Mouse (Mus musculus): ENCODE measurements around the gene Vmn1r21.
"Not testable (repeated sequence)": the region's sequence is repeated elsewhere in the genome, so short reads cannot be mapped to it uniquely, and the experiment has no call there.

The Vmn1r21 gene

GRCm38 (mm10) chr6:57850286-57850685, at the start of gene Vmn1r21:
Vmn1r21 (minus strand) TSS chr6:57850343.
- DNase-seq = no peak

DNA sequence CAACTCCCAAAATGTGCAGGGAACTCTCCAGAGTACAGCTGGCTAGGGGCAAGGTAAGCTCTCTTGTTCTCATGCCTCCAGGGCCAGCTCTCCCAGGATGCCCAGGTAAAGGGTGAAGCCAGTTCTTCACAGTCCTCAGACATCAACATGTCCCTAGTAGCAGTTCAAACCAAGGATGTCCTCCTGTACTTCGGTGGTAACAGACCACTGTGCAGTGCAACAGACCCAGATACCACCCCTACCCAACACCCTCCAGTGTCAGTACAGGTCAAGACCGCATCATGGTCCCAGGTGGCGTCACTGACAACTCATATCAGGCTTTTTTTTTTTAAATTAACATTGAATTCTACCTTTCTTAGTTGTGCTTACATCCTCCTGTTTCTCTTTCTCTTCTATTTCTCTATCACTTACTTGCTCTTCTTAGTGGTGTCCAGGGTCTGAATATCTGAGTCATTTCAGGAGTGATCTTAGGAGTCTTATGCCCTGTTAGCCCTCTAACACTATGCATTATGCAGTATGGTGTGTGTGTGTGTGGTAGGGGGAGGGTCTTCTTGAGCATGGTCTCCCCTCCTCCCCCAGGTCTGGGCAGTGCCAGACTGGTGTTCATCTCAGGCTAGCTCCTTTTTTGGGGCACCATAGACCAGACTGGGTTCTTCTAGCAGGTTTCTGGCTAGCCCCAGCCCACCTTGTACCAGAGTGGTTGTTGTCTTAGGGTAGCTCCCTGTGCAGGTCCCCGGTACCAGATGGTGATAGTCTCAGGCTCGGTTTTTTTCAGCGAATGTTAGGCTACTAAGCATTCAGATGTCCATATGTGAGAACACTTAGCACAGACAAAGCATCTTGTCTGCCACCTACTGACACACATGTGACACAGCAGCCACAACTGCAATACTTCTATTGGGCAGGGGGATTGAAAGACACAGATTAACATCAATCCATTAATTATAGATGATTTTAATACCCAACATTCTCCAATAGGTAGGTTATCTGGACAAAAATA, 9.2 kb upstream of the Vmn1r21 start:
- no peak for DNase-seq

- not testable (repeated sequence) for DNase-seq
Measured at GRCm38 (mm10) chr6:57851177-57851576, 1.0 kb upstream of the Vmn1r21 start.

DNA sequence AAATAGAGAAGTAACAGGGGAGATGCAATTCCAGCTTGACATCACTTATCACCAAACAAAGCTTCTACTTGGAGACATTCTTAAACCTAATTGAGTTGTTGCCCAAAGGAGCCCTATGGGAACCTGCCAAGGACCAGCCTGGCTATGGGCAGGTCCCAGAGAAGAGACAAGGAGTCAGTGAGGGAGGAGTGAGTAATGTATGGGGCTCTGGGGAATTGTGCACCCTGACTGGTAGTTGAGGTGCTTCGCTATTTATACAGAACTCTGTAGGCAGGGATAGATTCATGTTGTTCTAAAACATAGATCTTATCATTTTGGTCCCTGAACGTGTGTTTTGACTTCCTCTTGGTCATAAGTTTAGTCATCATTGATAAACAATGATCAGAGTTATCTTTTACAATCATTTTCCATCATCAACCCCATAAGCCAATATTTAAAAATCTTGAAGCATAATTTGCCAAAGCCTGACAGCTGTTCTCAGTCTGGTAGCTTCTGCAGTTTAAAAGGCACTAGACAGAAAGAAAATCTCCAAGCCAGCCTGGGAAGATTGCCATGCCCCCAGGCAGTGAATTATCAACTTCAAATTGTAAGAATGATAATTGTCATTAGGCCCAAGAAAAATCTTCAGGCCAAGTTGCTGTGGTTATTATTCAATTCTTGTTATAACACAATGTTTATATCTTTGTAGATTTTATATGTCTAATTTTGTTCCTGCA, 10.3 kb downstream of the Vmn1r21 start:
- no peak for DNase-seq

DNA sequence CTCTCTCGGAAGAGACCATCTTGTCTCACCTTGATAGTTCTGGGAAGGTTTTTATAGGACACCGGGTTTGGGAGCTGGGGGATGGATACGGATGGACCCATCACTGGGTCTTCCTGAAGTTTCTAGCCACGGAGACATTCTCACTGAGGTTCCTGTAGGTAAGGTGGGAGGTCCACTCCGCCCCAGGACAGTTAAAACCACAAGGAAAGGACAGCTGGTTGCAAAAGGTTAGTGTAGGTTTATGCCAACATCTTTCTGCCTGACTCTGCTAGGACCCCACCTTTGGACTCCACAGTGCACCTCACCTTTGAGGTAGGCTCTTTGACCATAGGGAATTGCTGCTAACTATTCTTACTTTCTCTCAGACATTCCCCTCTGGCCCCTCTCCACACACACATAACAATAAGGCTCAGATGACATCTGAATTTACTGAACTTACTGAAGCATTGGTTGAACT, 24.9 kb downstream of the Vmn1r21 start:
- DNase-seq = no peak

DNA sequence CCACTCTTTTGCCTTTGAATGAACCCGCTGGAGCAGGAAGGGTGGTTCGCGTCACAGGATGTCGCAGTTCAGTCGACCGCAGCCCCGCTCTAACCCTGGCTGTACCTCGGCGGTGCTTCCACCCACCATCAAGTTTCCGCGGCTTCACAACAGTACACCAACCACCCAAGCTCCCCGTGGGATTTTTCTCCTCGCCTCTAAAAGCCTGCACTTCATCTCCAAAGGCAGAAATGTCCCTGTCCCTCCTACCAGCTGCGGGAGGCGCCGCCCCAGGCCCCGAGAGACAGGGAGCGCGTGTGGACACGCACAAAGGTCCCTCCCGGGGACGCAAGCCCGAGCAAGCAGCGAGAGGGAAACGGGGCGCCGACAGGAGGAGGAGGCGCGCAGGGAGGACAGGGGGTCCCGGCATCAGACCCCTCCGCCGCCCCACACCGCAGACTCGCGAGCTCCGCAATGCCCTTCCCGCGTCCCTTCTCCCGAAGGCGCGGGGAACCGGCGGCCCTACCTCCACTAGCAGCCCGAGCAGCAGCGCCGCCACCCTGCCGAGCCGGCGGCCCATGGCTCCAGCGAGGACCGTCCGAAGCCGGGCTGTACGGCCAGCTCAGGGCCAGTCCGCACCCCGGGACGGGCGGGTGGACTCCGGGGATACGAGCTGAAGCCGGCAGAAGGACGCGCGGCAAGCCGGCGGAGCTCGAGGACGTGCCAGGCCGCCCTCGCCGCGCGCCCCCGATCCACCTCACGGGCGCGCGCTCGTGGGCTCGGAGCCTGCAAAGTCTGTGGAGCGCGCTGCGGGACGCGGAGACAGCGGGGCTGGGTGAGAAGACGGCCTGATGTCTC, 25.5 kb downstream of the Vmn1r21 start, which contains the start of gene Vopp1:
Gene Vopp1 (minus strand): TSS at position 738 of the 837 bp plus-strand sequence.
- peak; percentile 47 for DNase-seq

- no peak for DNase-seq
Measured at GRCm38 (mm10) chr6:57823461-57823860, 26.7 kb downstream of the Vmn1r21 start.

- DNase-seq = no peak
Measured at GRCm38 (mm10) chr6:57822648-57823410, 27.3 kb downstream of the Vmn1r21 start.

DNA sequence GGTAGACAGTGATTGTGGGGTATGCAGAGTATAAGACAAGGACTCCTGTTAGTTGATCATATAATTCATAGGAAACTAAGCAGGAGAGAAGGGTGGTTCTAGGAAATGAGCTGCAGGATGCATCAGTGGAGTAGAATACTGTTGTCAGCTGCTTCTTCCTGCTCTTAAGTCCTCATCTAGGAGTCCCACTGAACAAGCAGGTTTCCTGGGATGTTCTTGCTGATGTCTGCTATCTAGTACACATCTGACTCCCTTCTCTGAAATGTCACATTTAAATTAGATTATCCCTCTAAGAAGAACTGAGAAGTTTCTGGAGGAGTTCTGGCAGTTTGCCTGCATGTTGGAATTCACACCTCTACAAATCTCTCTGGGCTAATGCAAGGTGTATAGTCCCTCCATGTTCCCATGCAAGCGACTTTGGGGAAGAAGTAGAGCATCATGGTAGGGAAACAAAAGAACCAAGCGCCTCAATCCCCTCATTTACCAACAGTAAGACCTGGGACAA, 35.7 kb downstream of the Vmn1r21 start:
- DNase-seq = no peak

DNA sequence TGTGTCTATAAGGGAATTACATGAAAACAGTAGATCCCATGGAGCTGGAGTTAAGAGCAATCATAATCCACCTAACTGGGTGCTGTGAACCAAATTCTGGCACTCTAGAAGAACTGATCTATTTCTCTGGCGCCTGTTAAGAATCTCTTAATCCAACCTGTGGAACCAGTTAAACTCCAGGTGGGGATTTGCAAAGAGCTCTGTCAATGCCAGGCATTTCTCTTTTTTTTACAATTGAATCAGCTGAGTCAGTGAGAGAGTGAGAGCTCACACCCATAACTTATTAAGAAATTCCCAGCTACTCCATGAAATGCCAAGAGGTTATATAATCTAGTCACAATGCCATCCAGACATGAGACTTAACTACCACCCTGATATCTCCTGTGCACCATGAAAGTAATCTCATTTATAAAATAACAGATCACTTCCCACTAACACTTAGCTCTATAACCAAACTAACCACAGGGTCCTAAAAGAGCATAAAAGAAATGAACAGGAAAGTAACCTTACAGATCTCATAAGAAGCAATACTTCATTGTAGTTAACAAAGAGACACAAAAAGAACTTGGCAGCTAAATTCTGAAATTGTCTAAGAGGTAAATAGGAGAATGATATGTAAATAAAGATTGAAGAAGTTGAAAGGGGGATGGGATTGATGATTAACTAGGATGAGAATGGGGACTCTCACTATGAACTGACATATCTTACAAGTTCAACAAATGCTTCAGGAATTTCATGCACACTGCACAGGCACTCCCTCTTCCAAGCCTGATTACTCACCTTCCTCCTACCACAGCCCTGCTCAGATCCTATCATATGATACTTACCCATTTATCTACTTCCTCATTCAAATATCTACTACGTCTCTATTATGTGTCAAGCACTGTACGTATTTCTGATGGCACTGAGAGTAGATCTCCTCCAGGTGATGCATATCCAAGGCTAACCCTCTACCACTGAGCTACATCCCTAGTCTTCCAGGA, 38.1 kb downstream of the Vmn1r21 start:
- no peak for DNase-seq

DNA sequence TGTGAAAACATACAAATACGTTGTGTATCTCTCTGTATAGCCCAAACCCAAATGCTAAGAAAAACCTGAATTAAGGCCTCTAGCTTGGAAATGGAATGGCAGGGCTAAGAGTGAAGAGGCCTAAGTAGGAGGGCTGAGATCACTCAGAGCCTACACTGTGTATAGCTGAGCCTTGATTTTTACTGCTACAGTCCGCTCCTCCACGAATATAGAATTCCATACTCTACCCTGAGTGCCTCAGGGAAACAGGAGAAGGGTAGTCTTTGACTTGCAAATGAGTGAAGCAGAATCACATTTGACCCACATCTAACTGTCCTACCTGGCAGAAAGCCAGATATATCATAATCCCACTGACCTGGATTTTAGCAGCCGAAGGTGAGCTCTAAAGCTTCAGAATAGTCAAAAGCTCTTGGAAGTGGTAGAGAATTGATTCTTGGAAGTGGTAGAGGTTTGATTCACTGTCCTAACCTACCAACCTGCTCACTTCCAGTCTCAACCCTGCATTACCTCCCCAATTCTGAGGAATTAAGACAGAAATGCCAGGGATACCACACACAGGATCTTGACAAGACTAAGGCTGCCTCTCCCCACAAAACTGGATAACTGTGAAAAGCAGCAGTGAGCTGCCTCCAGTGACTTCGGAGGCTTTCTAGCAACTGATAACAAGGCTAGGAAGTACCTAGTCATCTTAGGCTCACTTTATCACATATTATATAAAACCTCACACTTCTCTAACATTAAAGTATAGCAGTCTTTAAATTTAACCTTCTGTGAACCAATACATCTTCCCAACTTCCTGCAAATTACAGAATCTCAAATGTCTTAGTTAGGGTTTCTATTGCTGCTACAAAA, 44.7 kb downstream of the Vmn1r21 start:
- no peak for DNase-seq

- DNase-seq = no peak
Measured at GRCm38 (mm10) chr6:57803130-57803529, 47.0 kb downstream of the Vmn1r21 start.

- DNase-seq = no peak
Measured at GRCm38 (mm10) chr6:57798986-57799385, 51.2 kb downstream of the Vmn1r21 start.

DNA sequence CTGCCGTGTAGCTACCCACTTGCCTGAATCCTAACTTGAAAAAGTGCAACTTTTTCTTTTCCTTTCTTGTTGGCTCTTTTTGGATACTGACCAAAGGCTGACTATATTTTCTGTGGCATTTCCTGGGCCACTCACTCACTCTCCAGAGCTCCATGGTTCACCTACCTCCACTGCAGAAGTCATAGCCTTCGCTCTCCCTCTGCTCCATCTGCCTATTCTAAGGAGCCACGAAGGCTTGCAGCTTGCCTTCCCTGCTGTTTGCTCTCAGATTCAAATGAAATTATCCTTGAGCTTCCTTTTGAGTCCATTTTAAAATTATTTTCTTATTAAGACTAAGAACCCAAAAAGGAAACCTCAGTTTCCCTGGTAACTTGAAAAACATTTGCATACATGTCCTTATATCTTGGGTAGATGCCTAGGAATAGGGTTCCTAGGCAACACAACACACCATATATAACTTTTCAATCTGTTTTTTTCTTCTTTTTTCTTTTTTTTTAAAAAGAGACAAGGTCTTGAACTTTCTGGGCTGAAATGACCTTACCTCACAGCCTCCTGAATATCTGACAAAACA, 53.2 kb downstream of the Vmn1r21 start:
- DNase-seq = no peak

- DNase-seq = no peak
Measured at GRCm38 (mm10) chr6:57795835-57796234, 54.3 kb downstream of the Vmn1r21 start.
